Mouse (Mus musculus) G1E (cell line): ENCODE results near the gene Kcna6. TPM values are rescaled to one million over a fixed set of nuclear protein-coding genes. Genes with fewer than 3 reads are reported as not detected.

ENCODE experiments used
- ATAC-seq: 2 replicates; pipeline ENCODE4 v1.8.0; 2016; ENCODE audit warnings: mild to moderate bottlenecking; ENCODE audit not compliant: insufficient number of reproducible peaks, poor library complexity, low FRiP score, severe bottlenecking; ENCODE audit errors: extremely low read depth
- DNase-seq: peaks from one replicate; pipeline ENCODE4 v3.0.0; 2012; ENCODE audit warnings: low spot score
- H3K27me3 ChIP-seq: 2 replicates; pipeline ENCODE4 v1.6.1; 2012; ENCODE audit warnings: mild to moderate bottlenecking, low read length, inconsistent platforms; ENCODE audit not compliant: insufficient read depth
- H3K36me3 ChIP-seq: replicated peaks from 2 replicates; pipeline ENCODE3; 2012; ENCODE audit warnings: mild to moderate bottlenecking, inconsistent platforms
- H3K4me1 ChIP-seq: 2 replicates; pipeline ENCODE4 v1.6.1; 2012; ENCODE audit warnings: low read depth, low read length, inconsistent platforms, mixed read lengths; ENCODE audit not compliant: insufficient read depth
- H3K4me3 ChIP-seq: 2 replicates; pipeline ENCODE4 v1.5.1; 2012; ENCODE audit warnings: low read depth, mild to moderate bottlenecking, inconsistent platforms, low read length, moderate library complexity, mixed read lengths
- H3K9me3 ChIP-seq: replicated peaks from 2 replicates; pipeline ENCODE4 v1.6.1; 2012; ENCODE audit warnings: inconsistent platforms
- CTCF ChIP-seq: IDR thresholded peaks from 2 replicates; pipeline ENCODE4 v1.5.1; 2012; ENCODE audit warnings: low read depth, low read length, inconsistent platforms, mixed read lengths
- GATA1 ChIP-seq: IDR thresholded peaks from 2 replicates; pipeline ENCODE4 v1.6.1; 2012; ENCODE audit warnings: borderline replicate concordance, low read length, inconsistent platforms, mixed read lengths
- GATA2 ChIP-seq: IDR thresholded peaks from 2 replicates; pipeline ENCODE4 v1.6.1; 2012; ENCODE audit warnings: low read depth, low read length, inconsistent platforms, borderline replicate concordance
- POLR2AphosphoS5 ChIP-seq: IDR thresholded peaks from 2 replicates; pipeline ENCODE4 v1.6.1; 2012; ENCODE audit warnings: low read depth, low read length, inconsistent platforms; ENCODE audit not compliant: insufficient replicate concordance
- TAL1 ChIP-seq: conservative IDR thresholded peaks from 2 replicates; pipeline ENCODE4 v1.6.1; 2012; ENCODE audit warnings: low read depth, low read length, inconsistent platforms, mixed read lengths
- polyA plus RNA-seq: library from polyadenylated mRNA; stranded (reverse); fragments of >175 nt; gene quantifications from 2 replicates; pipeline ENCODE4 v1.2.3, GENCODE M21; 2012
- total RNA-seq, 2 experiments: library from RNA; stranded (forward) in 1 of 2; stranded (reverse) in 1 of 2; fragments of 200-1000 nt in 1 of 2; fragments of >200 nt in 1 of 2; fragmentation: Nextera tagmentation in 1 of 2; gene quantifications; 2 replicates each; pipeline ENCODE4 v1.2.3; 2014 to 2017

Kcna6 gene
- total and polyA plus RNA-seq, 3 experiments = 0.16 TPM; not detected in 2

DNA sequence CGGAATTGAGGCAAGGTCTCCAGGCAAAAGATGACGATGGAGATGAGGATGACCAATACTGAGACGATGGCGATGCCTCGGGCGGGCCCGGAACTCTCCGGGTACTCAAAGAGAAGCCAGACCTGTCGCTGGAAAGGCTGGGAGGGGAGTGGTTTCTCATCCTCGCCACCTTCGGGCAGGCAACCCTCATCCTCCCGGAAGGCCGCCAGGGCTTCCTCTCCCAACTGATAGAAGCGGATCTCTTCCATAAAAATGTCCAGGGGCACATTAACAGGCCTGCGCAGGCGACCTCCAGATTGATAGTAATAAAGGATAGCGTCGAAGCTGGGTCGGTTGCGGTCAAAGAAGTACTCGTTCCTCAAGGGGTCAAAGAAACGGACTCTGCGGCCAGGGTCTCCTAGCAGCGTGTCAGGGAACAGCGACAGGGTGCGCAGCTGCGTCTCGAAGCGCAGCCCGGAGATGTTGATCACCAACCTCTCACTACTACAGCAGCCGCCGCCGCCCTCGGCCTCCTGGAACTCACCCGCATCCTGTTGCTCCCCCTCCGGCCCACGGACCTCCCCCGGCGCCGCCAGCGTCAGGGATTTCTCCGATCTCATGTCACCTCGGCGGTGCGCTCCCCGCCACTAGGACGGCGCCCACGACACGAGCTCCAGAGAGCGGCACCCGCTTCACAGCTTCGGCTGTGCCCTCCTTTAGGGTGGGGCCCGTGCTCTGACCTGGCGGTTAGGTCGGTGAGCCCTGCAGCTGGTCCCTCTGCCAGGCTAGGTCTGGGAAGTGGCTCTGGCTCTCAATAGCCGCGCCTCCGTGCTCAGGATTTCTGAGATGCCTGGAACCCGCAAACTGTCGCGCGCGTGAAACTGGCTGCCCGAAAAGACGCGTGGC, 906 bp downstream of the Kcna6 start:
- H3K9me3 ChIP-seq = peaks cover 74% of the 10 kb centered on the region
- no peaks in the 10 kb centered on the region for H3K36me3 ChIP-seq
- H3K27me3 ChIP-seq = no peaks in the 10 kb centered on the region
- H3K4me1 ChIP-seq = no peaks in the 10 kb centered on the region
- TF ChIP-seq GATA2 (no peak), TAL1 (no peak), CTCF (no peak), POLR2AphosphoS5 (no peak), GATA1 (no peak)
- ATAC-seq (no peak), DNase-seq (no peak)
- peak overlapping the region; percentile 7; the same call in 1 of the 2 replicates for H3K4me3 ChIP-seq

DNA sequence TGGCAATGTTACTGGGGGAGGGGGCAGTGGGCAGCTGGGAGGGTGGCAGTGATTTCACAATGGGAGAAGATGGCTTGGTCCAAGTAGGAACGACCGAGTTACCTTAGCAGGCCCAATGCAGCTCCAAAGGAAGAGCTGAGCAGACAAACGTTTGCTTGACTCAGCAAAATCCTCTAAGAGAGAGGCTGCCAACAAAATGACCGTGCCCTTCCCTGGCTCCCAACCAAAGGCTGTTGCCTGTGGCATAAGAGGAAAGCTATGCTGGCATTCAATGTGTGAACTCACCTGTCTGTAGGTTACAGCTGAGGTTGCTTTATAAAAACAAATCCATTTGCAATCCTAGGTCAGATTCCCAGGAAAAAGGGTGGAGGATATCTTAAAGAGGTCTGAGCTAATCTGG, 3.5 kb downstream of the Kcna6 start:
- no peaks in the 10 kb centered on the region for H3K36me3 ChIP-seq
- DNase-seq (no peak), ATAC-seq (no peak)
- peaks cover 81% of the 10 kb centered on the region for H3K9me3 ChIP-seq
- TF ChIP-seq CTCF (no peak), TAL1 (no peak), GATA1 (no peak), GATA2 (no peak), POLR2AphosphoS5 (no peak)
- H3K4me1 ChIP-seq = no peaks in the 10 kb centered on the region
- H3K4me3 ChIP-seq = no peak overlapping the region
- no peaks in the 10 kb centered on the region for H3K27me3 ChIP-seq

DNA sequence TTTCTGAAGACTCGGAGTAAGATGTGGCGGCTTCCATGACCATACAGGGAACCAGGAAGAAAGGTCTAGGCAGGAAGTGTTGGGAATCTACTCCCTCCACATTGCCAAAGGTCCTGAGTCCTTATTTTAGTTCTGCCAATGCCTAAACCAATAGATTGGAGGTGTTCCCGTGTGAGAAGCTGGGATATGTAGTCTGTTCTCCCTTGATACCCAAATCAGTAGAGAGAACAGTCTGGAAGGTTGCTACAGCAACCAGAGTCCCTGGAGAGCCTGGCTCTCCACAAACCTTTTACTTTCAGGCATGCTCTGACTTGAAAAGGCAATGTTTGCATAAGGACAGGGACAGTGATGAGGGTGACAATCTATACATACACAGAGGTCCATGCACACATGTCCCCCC, 4.7 kb downstream of the Kcna6 start:
- DNase-seq = no peak
- Histone ChIP-seq H3K27me3 (no peaks in the 10 kb centered on the region), H3K4me1 (no peaks in the 10 kb centered on the region), H3K4me3 (no peak overlapping the region), H3K36me3 (no peaks in the 10 kb centered on the region), H3K9me3 (peaks cover 76% of the 10 kb centered on the region)
- no peak for ATAC-seq
- no peak for TF ChIP-seq TAL1
- TF ChIP-seq CTCF = no peak
- TF ChIP-seq GATA2 = no peak
- TF ChIP-seq POLR2AphosphoS5 = no peak
- TF ChIP-seq GATA1 = no peak

DNA sequence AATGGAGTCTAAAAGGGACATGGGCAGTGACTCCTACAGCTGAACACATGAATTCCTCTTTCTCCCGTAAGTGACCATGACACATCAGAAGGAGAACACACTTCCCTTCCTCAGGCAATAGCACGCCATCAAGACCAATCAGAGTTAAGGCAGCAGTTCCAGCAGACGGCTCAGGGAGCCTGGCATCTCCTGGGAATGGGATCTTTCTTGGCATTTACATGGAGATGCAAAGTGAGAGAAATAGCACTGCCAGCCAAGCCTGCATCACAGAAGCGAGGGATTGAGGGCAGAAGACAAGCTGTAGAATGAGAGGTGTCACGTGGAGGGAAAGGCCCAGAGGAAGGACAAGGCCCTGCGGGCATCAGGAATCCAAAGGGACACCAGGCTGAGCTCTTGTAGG, 7.8 kb downstream of the Kcna6 start:
- H3K36me3 ChIP-seq = no peaks in the 10 kb centered on the region
- ATAC-seq (no peak), DNase-seq (no peak)
- TF ChIP-seq TAL1 = no peak
- no peak for TF ChIP-seq GATA1
- TF ChIP-seq GATA2 = no peak
- TF ChIP-seq POLR2AphosphoS5 = no peak
- no peak for TF ChIP-seq CTCF
- H3K4me1 ChIP-seq = no peaks in the 10 kb centered on the region
- no peaks in the 10 kb centered on the region for H3K27me3 ChIP-seq
- peaks cover 64% of the 10 kb centered on the region for H3K9me3 ChIP-seq
- H3K4me3 ChIP-seq = no peak overlapping the region

DNA sequence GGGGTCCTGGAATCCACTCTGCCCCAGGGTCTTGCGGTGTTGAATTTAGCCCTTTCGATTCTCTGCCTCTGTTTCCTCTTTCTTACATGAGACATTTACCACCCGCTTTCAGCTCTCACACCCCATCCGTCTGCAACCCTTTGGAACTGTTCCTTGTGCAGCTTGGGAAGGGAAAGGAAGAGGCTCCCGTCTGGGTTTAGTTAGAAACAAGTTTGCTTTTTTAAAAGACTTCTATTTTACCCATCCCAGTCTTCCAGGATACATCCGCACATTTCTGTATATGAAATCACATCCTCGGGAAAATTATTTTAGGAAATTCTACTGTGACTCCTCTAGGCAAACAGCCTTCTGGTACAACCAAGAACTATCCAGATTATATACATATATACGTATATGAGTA, 11.7 kb downstream of the Kcna6 start:
- DNase-seq = no peak
- Histone ChIP-seq H3K9me3 (peaks cover 56% of the 10 kb centered on the region), H3K27me3 (no peaks in the 10 kb centered on the region), H3K36me3 (no peaks in the 10 kb centered on the region), H3K4me1 (no peaks in the 10 kb centered on the region), H3K4me3 (no peak overlapping the region)
- TF ChIP-seq TAL1 (no peak), POLR2AphosphoS5 (no peak), GATA2 (no peak), CTCF (no peak), GATA1 (no peak)
- no peak for ATAC-seq

DNA sequence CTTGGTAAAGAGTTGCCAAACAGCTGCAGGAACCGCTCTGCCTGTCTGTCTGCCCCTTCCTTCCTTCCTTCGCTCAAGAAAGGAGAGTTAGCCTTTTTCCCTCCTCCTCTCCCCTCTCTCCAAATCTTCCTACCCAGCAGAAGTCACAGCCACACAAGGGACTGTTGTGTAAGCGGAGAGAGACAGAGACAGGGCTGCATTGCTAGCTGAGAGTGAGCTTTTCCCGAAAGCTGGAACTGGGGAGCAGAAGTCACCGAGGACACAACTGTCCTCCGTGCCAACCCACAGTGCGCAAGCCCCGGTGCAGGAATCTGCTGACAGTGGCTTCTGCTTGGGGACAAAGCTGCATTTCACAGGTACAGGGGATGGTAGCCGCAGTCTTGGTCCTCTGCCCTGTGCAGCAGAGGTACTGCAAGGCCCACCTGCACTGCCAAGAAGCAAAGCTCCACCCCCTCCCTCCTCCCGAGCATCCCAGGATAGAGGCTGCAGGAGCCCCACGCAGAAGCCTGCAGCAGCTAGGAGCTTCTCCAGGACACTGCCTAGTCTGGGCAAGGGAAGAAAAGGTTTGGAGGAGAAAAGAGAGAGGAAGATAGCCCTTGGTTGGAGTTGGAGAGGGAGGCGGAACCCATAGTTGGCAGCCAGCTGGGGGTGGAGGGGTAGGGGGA, 21.9 kb downstream of the Kcna6 start:
- TF ChIP-seq CTCF (no peak), TAL1 (no peak), POLR2AphosphoS5 (no peak), GATA1 (no peak), GATA2 (no peak)
- no peaks in the 10 kb centered on the region for H3K36me3 ChIP-seq

More for the DNA sequence above, 21.9 kb downstream of the Kcna6 start:
- peaks cover 53% of the 10 kb centered on the region for H3K9me3 ChIP-seq
- DNase-seq = no peak
- no peak overlapping the region for H3K4me3 ChIP-seq
- ATAC-seq = no peak
- H3K27me3 ChIP-seq = no peaks in the 10 kb centered on the region
- H3K4me1 ChIP-seq = no peaks in the 10 kb centered on the region
